Mouse (Mus musculus): ENCODE measurements around the gene 4930402F06Rik.

GRCm38 (mm10) chr2:35443325-35443724 lies 46.4 kb upstream of the 4930402F06Rik start:
- TF ChIP-seq EP300 (IDR thresholded peaks at IDR 0.05; ENCODE audit: insufficient read depth, low read depth, low read length) (no peak), CTCF (IDR thresholded peaks at IDR 0.05; ENCODE audit: low read depth, low read length) (no peak), POLR2A (IDR thresholded peaks at IDR 0.05; ENCODE audit: insufficient read depth, low read length) (no peak)

Measured in ES-Bruce4 (cell line).